Mouse (Mus musculus): ENCODE results near the gene Pard3b.

DNA sequence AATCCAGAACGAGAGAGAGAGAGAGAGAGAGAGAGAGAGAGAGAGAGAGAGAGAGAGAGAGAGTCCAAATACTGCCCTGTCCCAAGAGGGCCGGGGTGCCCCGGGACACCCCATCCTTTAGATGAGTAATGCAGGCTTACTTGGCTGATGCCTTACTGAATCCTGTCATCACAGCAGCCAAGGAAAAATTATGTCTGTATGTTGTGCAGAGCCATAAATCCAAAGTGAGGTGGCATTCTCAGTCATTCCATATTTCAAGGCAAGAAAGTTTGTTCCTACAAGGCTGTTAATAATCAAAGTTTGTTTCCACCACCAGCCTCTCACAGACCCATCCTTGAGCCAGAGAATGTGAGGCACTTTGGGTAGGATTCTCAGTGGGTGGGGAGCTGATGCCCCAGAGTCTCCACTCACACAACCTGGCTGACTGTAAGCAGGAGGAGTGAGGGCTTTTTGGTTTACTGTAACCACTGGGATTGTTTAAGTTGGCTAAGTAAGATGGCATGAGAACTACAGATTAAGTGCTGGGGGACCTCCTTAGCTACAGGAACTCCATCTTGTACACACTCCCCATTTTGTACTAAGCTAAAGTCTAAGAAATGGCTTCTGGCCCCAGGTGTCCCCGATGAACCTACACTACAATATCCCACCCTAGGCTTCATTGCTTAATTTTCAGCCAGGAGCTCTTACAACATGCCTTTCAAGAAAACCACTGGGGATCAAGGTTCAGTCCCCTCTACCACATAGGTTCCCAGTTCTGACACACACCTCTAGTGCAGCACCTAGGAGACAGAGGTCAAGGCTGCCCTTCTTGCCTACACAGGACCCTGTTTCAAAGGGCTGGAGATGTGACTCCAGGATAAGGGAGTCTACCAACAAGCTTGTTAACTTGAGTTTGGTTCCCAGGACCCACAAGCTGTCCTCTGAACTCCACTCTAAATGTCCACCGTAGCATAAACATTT, 1027.4 kb downstream of the Pard3b start:
- TF ChIP-seq CTCF (IDR thresholded peaks at IDR 0.05; ENCODE audit: low read depth, low read length), result no peak
- no peak for TF ChIP-seq POLR2A (IDR thresholded peaks at IDR 0.05; ENCODE audit: extremely low read depth, insufficient read depth, low read length)

Measured in liver, adult 2 months (tissue).